Mouse (Mus musculus): ENCODE results near the gene Mrtfa. TPM values are rescaled to one million over a fixed set of nuclear protein-coding genes. Genes with fewer than 3 reads are reported as not detected.

Mrtfa gene
- polyA plus RNA-seq, 1 experiment from 2014 or later, result 29.3 TPM

DNA sequence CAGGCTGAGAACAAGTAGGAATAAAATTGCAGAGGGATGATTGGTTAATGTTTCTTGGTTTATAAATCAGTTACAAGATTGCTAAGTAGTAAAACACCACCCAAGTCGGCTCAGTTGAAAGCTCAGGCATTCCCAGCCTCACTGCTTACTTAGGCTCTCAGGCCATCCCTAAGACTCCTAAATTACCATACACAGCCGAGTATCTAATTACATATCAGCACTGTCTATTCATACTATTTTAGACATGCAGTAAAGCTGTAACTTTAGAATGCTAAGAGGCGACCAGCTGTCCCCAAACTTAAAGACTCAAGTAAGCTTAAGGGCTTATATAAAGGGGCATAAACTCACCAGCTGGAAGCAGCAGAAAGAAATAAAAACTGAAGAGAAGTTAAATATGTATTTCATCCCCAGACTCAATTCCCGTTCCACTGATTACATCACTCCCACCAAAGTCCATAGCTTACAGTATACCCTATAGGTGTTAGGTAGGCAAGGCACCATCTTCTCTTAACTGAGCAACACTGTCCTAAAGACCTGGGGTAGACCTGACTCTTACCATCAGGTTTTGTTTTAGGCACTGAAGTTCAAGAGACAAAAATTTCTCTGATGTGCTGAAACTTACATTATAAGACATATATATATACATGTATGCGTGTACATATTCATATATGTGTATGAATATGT is 62.3 kb downstream of the Mrtfa start:
- no peak overlapping the region for H3K4me2 ChIP-seq (ENCODE audit: low read length)
- H3K9ac ChIP-seq (ENCODE audit: low read depth, low read length), result no peak overlapping the region
- H3K27me3 ChIP-seq (ENCODE audit: control insufficient read depth, insufficient read depth, low read depth, low read length), result no peaks in the 10 kb centered on the region
- no peaks in the 10 kb centered on the region for H3K9me3 ChIP-seq (replicated peaks; ENCODE audit: control insufficient read depth, low read length, poor library complexity, severe bottlenecking)
- 77% methylated on average over 5 of the region's 5 CpGs for WGBS
- ATAC-seq, result no peak
- H3K36me3 ChIP-seq (ENCODE audit: control insufficient read depth, insufficient read depth, low read length), result no peaks in the 10 kb centered on the region
- H3K4me3 ChIP-seq (ENCODE audit: low read depth, low read length), result no peak overlapping the region
- H3K4me1 ChIP-seq (ENCODE audit: control insufficient read depth, insufficient read depth, low read length), result peaks cover 3% of the 10 kb centered on the region; the same call in 1 of the 2 replicates
- no peak overlapping the region for H3K27ac ChIP-seq (ENCODE audit: low read length)

DNA sequence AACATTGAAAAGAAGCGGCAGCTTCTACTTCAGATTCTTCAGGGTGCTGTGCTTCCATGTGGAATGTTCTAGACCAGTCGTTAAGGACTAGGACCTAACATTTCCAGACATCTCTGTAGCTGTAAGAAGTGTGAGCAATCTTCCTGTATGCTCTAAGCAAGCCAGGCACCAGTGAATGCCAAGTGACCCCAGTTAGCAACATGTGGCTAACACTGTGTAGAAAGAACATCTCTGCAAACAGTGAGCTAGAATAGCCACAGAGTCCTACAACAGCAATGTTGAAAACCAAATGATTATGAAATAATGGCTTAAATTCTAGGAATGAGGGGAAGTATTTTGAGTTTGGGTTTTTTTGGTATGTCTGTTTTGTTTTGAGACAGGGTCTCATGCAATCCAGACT is 66.3 kb downstream of the Mrtfa start:
- 95% methylated on average over 2 of the region's 2 CpGs for WGBS
- ATAC-seq, result no peak

DNA sequence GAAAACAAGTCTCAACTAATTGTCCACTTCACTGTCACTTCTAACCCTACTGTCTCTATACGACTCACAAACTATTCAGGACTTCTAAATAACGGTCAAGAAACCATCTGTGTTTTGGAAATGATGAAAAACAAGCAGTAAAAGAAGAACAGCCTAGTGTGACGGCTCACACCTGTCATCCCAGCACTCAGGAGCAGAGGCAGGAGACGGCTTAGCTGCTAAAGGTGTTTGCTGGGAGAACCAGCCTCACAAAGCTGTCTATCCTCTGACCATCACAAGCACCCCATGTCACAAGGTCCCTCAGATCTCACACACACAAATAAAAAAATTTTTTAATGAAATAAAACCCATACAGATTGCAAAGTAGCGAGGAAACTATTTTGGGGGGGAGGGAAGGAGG is 67.4 kb downstream of the Mrtfa start:
- no peak overlapping the region for H3K4me2 ChIP-seq (ENCODE audit: low read length)

More for the DNA sequence above, 66.3 kb downstream of the Mrtfa start:
- peaks cover 5% of the 10 kb centered on the region for H3K4me1 ChIP-seq (ENCODE audit: control insufficient read depth, insufficient read depth, low read length)
- no peaks in the 10 kb centered on the region for H3K9me3 ChIP-seq (replicated peaks; ENCODE audit: control insufficient read depth, low read length, poor library complexity, severe bottlenecking)
- H3K36me3 ChIP-seq (ENCODE audit: control insufficient read depth, insufficient read depth, low read length), result no peaks in the 10 kb centered on the region
- no peak overlapping the region for H3K9ac ChIP-seq (ENCODE audit: low read depth, low read length)
- H3K27me3 ChIP-seq (ENCODE audit: control insufficient read depth, insufficient read depth, low read depth, low read length), result no peaks in the 10 kb centered on the region
- H3K4me3 ChIP-seq (ENCODE audit: low read depth, low read length), result no peak overlapping the region
- no peak overlapping the region for H3K27ac ChIP-seq (ENCODE audit: low read length)
- H3K4me2 ChIP-seq (ENCODE audit: low read length), result no peak overlapping the region

DNA sequence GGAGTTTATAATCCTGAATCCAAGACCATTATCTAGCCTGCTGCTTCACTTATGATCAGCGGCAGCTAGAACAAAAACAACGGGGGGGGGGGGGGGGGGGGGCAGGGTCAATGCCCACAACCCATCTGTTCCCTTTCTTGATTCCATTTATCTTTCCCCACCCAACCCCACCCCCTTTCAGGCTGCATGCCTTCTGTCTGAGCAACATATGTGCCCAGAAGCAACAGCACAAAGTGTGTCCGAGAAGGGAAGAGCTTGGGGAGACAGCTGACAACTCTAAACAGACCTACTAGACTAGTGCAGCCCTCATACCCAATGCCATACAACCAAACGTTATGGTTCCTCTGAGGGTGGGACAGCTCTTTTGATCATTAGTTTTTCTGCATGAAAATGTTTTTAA is 68.0 kb downstream of the Mrtfa start:
- H3K4me2 ChIP-seq (ENCODE audit: low read length), result no peak overlapping the region
- no peak for ATAC-seq
- H3K4me3 ChIP-seq (ENCODE audit: low read depth, low read length), result no peak overlapping the region
- peaks cover 5% of the 10 kb centered on the region; the same call in 1 of the 2 replicates for H3K4me1 ChIP-seq (ENCODE audit: control insufficient read depth, insufficient read depth, low read length)
- no peaks in the 10 kb centered on the region for H3K27me3 ChIP-seq (ENCODE audit: control insufficient read depth, insufficient read depth, low read depth, low read length)
- WGBS, result 29% methylated on average over 3 of the region's 4 CpGs
- no peaks in the 10 kb centered on the region for H3K36me3 ChIP-seq (ENCODE audit: control insufficient read depth, insufficient read depth, low read length)
- H3K27ac ChIP-seq (ENCODE audit: low read length), result no peak overlapping the region
- no peaks in the 10 kb centered on the region for H3K9me3 ChIP-seq (replicated peaks; ENCODE audit: control insufficient read depth, low read length, poor library complexity, severe bottlenecking)
- no peak overlapping the region for H3K9ac ChIP-seq (ENCODE audit: low read depth, low read length)

More for the DNA sequence above, 67.4 kb downstream of the Mrtfa start:
- Histone ChIP-seq H3K4me1 (ENCODE audit: control insufficient read depth, insufficient read depth, low read length) (peaks cover 5% of the 10 kb centered on the region; the same call in 1 of the 2 replicates), H3K27me3 (ENCODE audit: control insufficient read depth, insufficient read depth, low read depth, low read length) (no peaks in the 10 kb centered on the region), H3K4me3 (ENCODE audit: low read depth, low read length) (no peak overlapping the region), H3K9ac (ENCODE audit: low read depth, low read length) (no peak overlapping the region), H3K9me3 (replicated peaks; ENCODE audit: control insufficient read depth, low read length, poor library complexity, severe bottlenecking) (no peaks in the 10 kb centered on the region), H3K36me3 (ENCODE audit: control insufficient read depth, insufficient read depth, low read length) (no peaks in the 10 kb centered on the region), H3K27ac (ENCODE audit: low read length) (no peak overlapping the region)
- ATAC-seq, result no peak
- WGBS, result 78% methylated on average over 5 of the region's 5 CpGs

DNA sequence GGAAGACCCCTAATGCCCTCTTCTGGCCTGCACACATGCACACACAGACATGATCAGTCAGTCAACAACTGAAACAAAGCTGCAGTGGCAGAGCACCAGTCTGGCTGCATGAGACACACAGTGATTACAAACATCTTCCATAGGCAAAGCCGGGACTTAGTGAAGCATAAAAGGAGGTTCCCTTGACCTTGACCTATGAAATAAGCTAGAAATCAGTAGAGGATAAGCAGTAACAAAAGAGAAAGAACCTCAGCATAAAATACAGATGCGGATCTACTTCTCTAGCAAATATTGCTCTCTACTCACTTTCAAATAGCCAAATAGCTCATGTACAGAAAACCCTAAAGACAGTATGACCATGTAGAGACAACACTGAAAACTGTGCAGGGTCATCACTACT is 68.5 kb downstream of the Mrtfa start:
- H3K36me3 ChIP-seq (ENCODE audit: control insufficient read depth, insufficient read depth, low read length), result no peaks in the 10 kb centered on the region
- no peak overlapping the region for H3K9ac ChIP-seq (ENCODE audit: low read depth, low read length)
- no peaks in the 10 kb centered on the region for H3K27me3 ChIP-seq (ENCODE audit: control insufficient read depth, insufficient read depth, low read depth, low read length)
- no peaks in the 10 kb centered on the region for H3K9me3 ChIP-seq (replicated peaks; ENCODE audit: control insufficient read depth, low read length, poor library complexity, severe bottlenecking)
- peaks cover 5% of the 10 kb centered on the region; the same call in 1 of the 2 replicates for H3K4me1 ChIP-seq (ENCODE audit: control insufficient read depth, insufficient read depth, low read length)
- ATAC-seq, result no peak
- 58% methylated on average over 2 of the region's 2 CpGs for WGBS
- H3K27ac ChIP-seq (ENCODE audit: low read length), result no peak overlapping the region
- H3K4me3 ChIP-seq (ENCODE audit: low read depth, low read length), result no peak overlapping the region
- H3K4me2 ChIP-seq (ENCODE audit: low read length), result no peak overlapping the region

DNA sequence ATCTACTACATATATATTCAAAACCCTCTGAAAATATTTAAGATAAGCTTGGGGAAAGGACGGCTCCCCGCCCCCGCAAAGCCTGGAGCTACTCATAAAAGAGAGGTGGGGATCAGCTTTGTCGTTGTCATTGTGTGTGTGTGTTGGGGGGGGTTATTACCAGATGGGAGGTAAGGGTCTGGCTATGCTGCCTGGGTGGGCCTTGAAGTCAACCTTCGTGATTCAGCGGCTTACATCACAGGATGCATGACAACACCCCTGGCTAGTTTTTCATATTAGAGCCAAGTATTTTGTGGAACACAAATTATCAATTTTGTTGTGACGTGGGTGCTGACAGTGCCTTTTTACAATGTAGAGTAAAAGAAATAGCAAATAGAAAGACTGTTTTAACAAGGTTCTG is 69.6 kb downstream of the Mrtfa start:
- no peak for ATAC-seq
- peaks cover 5% of the 10 kb centered on the region; the same call in 1 of the 2 replicates for H3K4me1 ChIP-seq (ENCODE audit: control insufficient read depth, insufficient read depth, low read length)
- no peak overlapping the region for H3K4me3 ChIP-seq (ENCODE audit: low read depth, low read length)
- 66% methylated on average over 7 of the region's 7 CpGs for WGBS
- no peak overlapping the region for H3K9ac ChIP-seq (ENCODE audit: low read depth, low read length)
- no peak overlapping the region for H3K4me2 ChIP-seq (ENCODE audit: low read length)
- H3K27me3 ChIP-seq (ENCODE audit: control insufficient read depth, insufficient read depth, low read depth, low read length), result no peaks in the 10 kb centered on the region
- no peak overlapping the region for H3K27ac ChIP-seq (ENCODE audit: low read length)
- no peaks in the 10 kb centered on the region for H3K36me3 ChIP-seq (ENCODE audit: control insufficient read depth, insufficient read depth, low read length)
- H3K9me3 ChIP-seq (replicated peaks; ENCODE audit: control insufficient read depth, low read length, poor library complexity, severe bottlenecking), result no peaks in the 10 kb centered on the region

DNA sequence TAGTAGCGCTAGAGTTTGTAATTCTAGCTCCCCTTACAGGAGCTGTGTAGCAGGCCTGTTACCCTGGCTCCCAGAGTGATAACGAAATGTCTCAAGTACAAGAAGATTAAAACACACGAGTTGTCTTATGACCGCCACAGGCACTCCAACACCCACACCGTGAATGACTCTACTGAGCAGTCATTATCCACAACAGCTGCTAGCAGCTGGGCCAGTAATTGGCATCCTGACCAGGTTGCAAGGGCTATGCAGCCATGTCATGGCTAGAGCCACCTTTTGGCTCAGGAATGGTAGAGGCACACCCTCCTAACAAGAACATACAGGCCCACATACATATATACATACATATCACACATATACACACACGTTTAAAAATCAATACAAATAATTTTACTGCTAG is 70.4 kb downstream of the Mrtfa start:
- H3K36me3 ChIP-seq (ENCODE audit: control insufficient read depth, insufficient read depth, low read length), result no peaks in the 10 kb centered on the region
- WGBS, result 73% methylated on average over 6 of the region's 6 CpGs
- H3K4me3 ChIP-seq (ENCODE audit: low read depth, low read length), result no peak overlapping the region
- no peak overlapping the region for H3K27ac ChIP-seq (ENCODE audit: low read length)
- peaks cover 5% of the 10 kb centered on the region; the same call in 1 of the 2 replicates for H3K4me1 ChIP-seq (ENCODE audit: control insufficient read depth, insufficient read depth, low read length)
- no peaks in the 10 kb centered on the region for H3K27me3 ChIP-seq (ENCODE audit: control insufficient read depth, insufficient read depth, low read depth, low read length)
- H3K9ac ChIP-seq (ENCODE audit: low read depth, low read length), result no peak overlapping the region
- H3K9me3 ChIP-seq (replicated peaks; ENCODE audit: control insufficient read depth, low read length, poor library complexity, severe bottlenecking), result no peaks in the 10 kb centered on the region
- no peak for ATAC-seq
- H3K4me2 ChIP-seq (ENCODE audit: low read length), result no peak overlapping the region

DNA sequence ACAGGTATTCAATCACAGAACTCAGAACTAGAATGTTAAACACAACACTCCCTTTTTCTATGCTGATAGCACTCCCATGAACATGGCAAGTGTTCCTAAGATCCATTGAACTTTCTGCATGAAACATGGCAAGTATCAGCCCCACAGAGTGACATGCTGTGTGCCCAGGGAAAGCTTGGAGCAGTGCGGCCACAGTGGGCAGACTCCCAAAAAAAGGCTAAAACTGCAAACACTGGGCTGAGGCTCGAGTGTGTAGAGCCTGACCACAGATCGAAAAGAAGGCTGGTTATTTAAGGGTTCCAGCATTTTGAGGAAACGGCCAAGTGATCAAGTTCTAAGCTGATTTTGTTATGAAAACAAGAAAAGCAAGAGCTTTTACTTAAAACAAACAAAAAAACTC is 72.3 kb downstream of the Mrtfa start:
- Histone ChIP-seq H3K4me1 (ENCODE audit: control insufficient read depth, insufficient read depth, low read length) (peaks cover 5% of the 10 kb centered on the region; the same call in 1 of the 2 replicates), H3K36me3 (ENCODE audit: control insufficient read depth, insufficient read depth, low read length) (no peaks in the 10 kb centered on the region), H3K4me3 (ENCODE audit: low read depth, low read length) (no peak overlapping the region), H3K9me3 (replicated peaks; ENCODE audit: control insufficient read depth, low read length, poor library complexity, severe bottlenecking) (no peaks in the 10 kb centered on the region), H3K27ac (ENCODE audit: low read length) (no peak overlapping the region), H3K9ac (ENCODE audit: low read depth, low read length) (no peak overlapping the region), H3K4me2 (ENCODE audit: low read length) (no peak overlapping the region), H3K27me3 (ENCODE audit: control insufficient read depth, insufficient read depth, low read depth, low read length) (no peaks in the 10 kb centered on the region)
- no peak for ATAC-seq
- 92% methylated on average over 4 of the region's 4 CpGs for WGBS

DNA sequence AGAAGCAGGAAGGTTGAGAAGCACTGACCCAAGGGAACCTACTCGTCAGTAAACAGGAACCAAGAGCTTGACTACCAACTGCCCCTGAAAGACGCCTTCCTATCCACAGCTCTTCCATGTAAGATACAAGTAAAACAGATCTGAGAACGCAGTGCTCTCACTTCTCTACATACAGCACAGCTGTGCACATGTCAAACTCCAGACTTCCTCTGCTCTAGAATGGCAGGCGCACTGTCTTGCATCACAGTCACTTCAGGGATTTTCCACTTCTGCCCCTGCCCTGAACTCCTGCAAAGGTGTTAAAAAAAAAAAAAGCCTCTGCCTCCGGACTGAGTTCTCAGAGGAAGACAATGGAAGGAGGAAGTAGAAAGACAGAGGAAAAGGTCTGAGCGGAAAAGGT is 78.0 kb downstream of the Mrtfa start:
- 78% methylated on average over 6 of the region's 6 CpGs for WGBS
- no peaks in the 10 kb centered on the region for H3K4me1 ChIP-seq (ENCODE audit: control insufficient read depth, insufficient read depth, low read length)
- no peak for ATAC-seq
- H3K9ac ChIP-seq (ENCODE audit: low read depth, low read length), result no peak overlapping the region
- H3K27me3 ChIP-seq (ENCODE audit: control insufficient read depth, insufficient read depth, low read depth, low read length), result no peaks in the 10 kb centered on the region
- H3K36me3 ChIP-seq (ENCODE audit: control insufficient read depth, insufficient read depth, low read length), result no peaks in the 10 kb centered on the region
- H3K4me3 ChIP-seq (ENCODE audit: low read depth, low read length), result no peak overlapping the region
- no peak overlapping the region for H3K27ac ChIP-seq (ENCODE audit: low read length)
- H3K9me3 ChIP-seq (replicated peaks; ENCODE audit: control insufficient read depth, low read length, poor library complexity, severe bottlenecking), result no peaks in the 10 kb centered on the region
- no peak overlapping the region for H3K4me2 ChIP-seq (ENCODE audit: low read length)
